Mouse (Mus musculus) intestine, embryonic 16.5 days (tissue): ENCODE measurements around the gene Pramef8. TPM values are rescaled to one million over a fixed set of nuclear protein-coding genes. Genes with fewer than 3 reads are reported as not detected.

Experiments used
- ATAC-seq: fragments of 200-750 bp; cut with Nextera tagmentation; 2 replicates; pipeline ENCODE4 v1.8.0; 2017; ENCODE audit warnings: moderate TSS enrichment, moderate library complexity
- H3K27ac ChIP-seq: fragments of 300-500 bp; sonication (generic); 2 replicates; pipeline ENCODE4 v1.5.1; 2014; ENCODE audit warnings: mild to moderate bottlenecking, low read length
- H3K27me3 ChIP-seq: fragments of 300-500 bp; sonication (generic); replicated peaks from 2 replicates; pipeline ENCODE4 v1.6.1; 2014; ENCODE audit warnings: low read length, control low read depth, mixed read lengths; ENCODE audit not compliant: control insufficient read depth, insufficient read depth
- H3K36me3 ChIP-seq: fragments of 300-500 bp; sonication (generic); 2 replicates; pipeline ENCODE4 v1.6.1; 2014; ENCODE audit warnings: low read length, control low read depth; ENCODE audit not compliant: control insufficient read depth, insufficient read depth
- H3K4me1 ChIP-seq: fragments of 300-500 bp; sonication (generic); 2 replicates; pipeline ENCODE4 v1.6.1; 2014; ENCODE audit warnings: low read length, control low read depth, mixed read lengths; ENCODE audit not compliant: control insufficient read depth, insufficient read depth
- H3K4me2 ChIP-seq: fragments of 300-500 bp; sonication (generic); 2 replicates; pipeline ENCODE4 v1.6.1; 2014; ENCODE audit warnings: low read depth, low read length, control low read depth
- H3K4me3 ChIP-seq: fragments of 300-500 bp; sonication (generic); 2 replicates; pipeline ENCODE4 v1.5.1; 2014; ENCODE audit warnings: mild to moderate bottlenecking, low read length
- H3K9ac ChIP-seq: fragments of 300-500 bp; sonication (generic); 2 replicates; pipeline ENCODE4 v1.6.1; 2014; ENCODE audit warnings: low read depth, low read length
- H3K9me3 ChIP-seq: fragments of 300-500 bp; sonication (generic); 2 replicates; pipeline ENCODE4 v1.6.1; 2016; ENCODE audit warnings: low read length, control low read depth; ENCODE audit not compliant: control insufficient read depth
- WGBS: fragments of 180-500 bp; shearing (Covaris S2); extraction: QIAGEN DNeasy Blood & Tissue Kit; methylation state at CpG from one replicate; pipeline ENCODE4 v1.1.7; 2014; 5-methylcytosine and 5-hydroxymethylcytosine counted together
- polyA plus RNA-seq: library from polyadenylated mRNA; unstranded; fragments of >200 nt; fragmentation: Nextera tagmentation; extraction: Ambion mirVana; gene quantifications from 2 replicates; pipeline ENCODE4 v1.2.1, GENCODE M21; 2015

Pramef8 gene
- polyA plus RNA-seq = 12.5 and 13.9 TPM in 2 replicates

DNA sequence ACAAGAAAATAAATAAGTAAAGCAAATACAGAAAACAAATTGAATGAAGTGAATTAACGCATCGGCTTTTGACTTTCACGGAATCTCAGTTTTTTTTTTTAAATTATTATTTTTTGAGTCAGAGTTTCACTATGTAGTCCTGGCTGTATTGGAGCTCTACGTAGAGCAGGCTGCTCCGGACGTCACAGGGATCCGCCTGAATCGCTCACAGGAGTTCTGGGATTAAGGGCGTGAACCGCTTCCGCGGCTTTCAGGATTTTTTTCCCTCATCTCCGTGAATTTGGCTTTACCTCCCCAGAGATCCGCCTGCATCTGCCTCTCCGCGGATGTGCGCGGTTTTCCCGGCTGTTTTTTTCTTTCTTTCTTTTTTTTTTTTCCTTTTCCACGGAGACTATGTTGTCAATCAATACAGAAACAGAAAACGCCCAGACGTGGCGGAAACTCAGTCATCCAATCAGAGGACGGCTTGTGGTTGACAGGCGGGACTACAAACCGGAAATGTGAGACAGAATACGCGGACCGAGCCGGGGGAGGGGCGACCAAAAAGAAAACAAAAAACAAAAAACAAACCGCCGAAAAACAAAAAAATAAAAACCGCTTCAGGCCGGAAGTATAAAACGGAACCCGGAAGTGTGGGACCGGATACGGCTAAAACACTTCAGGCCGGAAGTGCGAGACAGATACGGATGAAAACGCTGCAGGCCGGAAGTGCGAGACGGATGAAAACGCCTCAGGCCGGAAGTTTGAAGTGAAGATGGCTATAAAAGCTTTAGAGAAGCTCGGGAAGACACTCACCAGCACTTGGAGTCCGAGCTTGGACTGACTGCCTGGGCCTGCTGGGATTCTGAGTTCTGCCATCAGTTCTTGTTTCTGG, at the start of gene Pramef8:
Gene Pramef8 (plus strand): TSS at position 208 of the 874 bp plus-strand sequence.
- Histone ChIP-seq H3K4me1 (peaks cover 3% of the 10 kb centered on the region; the same call in 1 of the 2 replicates), H3K36me3 (peaks cover 14% of the 10 kb centered on the region), H3K4me2 (peak within 1 kb of the TSS; percentile 52), H3K9ac (peak within 1 kb of the TSS; percentile 57), H3K9me3 (no peaks in the 10 kb centered on the region), H3K27me3 (no peaks in the 10 kb centered on the region), H3K4me3 (peak within 1 kb of the TSS; percentile 60), H3K27ac (peak within 1 kb of the TSS; percentile 77)
- peak; percentile 98 for ATAC-seq
- under 1% methylated on average over 50 of the region's 50 CpGs for WGBS

DNA sequence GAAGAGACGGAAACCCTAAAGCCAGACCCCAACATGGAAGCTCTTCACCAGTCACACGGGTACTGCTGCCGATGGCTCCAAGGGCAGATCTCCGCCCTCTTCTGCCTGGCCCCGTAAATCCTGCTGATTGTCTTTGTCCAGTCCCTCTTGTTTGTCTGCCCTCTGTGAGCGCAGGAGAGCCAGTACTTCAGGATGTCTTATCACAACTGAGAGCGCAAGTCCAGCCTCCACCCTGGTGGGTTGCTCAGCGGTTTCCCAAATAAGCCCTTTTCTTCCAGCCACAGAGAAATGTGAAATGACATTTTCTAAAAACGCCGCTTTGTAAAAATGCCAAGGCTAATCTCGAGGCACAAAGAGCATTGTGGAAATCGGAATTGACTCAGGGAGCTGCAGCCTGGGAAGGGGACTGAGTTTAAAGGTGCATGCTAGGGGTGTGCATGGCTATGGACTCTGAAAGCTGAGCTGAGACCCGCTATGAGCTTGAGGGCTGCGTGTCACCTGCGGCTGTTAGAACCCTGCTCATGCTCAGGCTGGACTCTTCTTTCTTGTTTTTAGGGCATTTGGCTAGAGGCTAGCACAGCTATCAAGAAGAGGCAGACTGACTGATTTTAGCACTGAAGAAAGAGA, 45.7 kb upstream of the Pramef8 start:
- Histone ChIP-seq H3K4me3 (no peak overlapping the region), H3K9me3 (no peaks in the 10 kb centered on the region), H3K27me3 (no peaks in the 10 kb centered on the region), H3K4me1 (no peaks in the 10 kb centered on the region), H3K9ac (no peak overlapping the region), H3K36me3 (no peaks in the 10 kb centered on the region), H3K27ac (no peak overlapping the region), H3K4me2 (no peak overlapping the region)
- no peak for ATAC-seq
- 45% methylated on average over 15 of the region's 15 CpGs for WGBS

DNA sequence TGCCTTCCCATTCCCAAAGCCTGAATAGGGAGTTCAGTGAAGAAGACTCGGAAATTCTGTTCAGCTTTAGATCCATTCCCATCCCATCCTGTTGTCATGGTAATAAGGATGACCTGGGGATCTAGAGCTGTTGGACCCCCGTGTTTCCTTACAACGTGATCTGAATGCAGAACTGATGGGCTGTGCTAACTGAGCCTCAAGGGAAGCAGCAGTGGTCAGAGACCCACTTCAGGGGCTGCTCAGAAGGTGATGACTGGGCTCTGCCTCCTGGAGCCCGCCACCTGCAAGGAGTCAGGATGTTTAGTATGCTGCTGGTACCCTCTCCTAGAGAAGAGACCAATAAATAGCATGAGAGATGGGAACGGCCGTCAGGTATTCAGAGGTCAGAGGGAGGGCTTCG, 32.7 kb upstream of the Pramef8 start:
- WGBS = 44% methylated on average over 7 of the region's 7 CpGs
- H3K4me2 ChIP-seq = no peak overlapping the region
- H3K9ac ChIP-seq = peak overlapping the region; percentile 35; the same call in 1 of the 2 replicates
- H3K36me3 ChIP-seq = no peaks in the 10 kb centered on the region
- no peaks in the 10 kb centered on the region for H3K9me3 ChIP-seq
- H3K4me1 ChIP-seq = no peaks in the 10 kb centered on the region
- H3K27ac ChIP-seq = no peak overlapping the region
- H3K27me3 ChIP-seq = 0 out of 2 replicates have a peak, but pooled peaks cover 2% of the 10 kb centered on the region
- no peak overlapping the region for H3K4me3 ChIP-seq
- ATAC-seq = no peak

DNA sequence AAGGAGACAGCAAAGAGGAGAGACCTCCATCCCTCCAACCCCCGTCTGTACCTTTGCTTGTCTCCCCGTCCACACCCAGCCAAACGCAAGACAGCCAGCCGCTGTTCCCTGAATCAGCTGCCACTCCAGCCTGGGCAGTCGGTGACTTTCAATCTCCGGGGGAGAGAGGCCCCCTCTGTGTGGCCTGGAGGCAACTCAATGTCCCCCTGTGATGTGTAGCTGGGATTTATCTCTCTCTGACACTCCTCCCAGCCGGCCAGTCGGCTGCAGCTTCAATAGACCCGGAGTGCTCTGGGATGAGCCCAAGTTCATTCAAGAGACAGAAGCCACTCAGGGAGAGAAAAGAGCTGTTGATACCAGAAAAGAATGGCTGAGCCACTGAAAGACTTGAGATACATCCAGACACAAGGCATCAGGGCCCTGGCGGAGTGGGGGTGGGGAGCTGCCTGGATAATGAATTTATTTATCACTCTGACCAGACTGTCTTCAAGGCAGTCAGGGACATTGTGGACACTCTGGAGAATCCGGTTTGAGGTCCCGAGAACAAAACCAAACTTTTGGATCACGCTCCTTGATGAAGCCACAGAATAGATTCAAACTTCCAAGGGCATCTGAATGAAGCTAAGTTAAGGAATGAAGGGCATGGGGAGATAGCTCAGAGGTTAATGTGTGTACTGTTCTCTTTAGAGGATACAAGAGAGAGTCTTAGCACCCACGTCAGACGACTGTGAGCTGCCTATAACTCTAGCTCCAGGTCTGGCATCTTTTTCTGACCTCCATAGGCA, 32.1 kb upstream of the Pramef8 start:
- 0 out of 2 replicates have a peak, but pooled peaks have one; percentile 26 for ATAC-seq
- 21% methylated on average over 15 of the region's 15 CpGs for WGBS
- Histone ChIP-seq H3K4me1 (no peaks in the 10 kb centered on the region), H3K27ac (no peak overlapping the region), H3K27me3 (0 out of 2 replicates have a peak, but pooled peaks cover 2% of the 10 kb centered on the region), H3K36me3 (no peaks in the 10 kb centered on the region), H3K9ac (peak overlapping the region; percentile 35; the same call in 1 of the 2 replicates), H3K4me3 (no peak overlapping the region), H3K9me3 (no peaks in the 10 kb centered on the region), H3K4me2 (no peak overlapping the region)

DNA sequence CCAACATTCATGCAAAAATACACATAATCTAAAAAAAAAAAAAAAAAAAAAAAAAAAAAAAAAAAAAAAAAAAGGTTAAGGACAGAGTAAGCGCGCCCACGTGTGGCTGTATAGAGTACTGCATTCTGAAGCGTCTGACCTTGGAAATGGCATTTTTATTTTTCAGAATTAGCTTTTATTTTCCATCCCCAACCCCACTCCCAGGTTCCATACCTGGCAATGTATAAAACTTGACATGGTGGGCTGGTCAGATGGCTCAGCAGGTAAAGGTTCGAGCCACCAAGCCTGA, 31.6 kb upstream of the Pramef8 start:
- Histone ChIP-seq H3K4me1 (no peaks in the 10 kb centered on the region), H3K27me3 (0 out of 2 replicates have a peak, but pooled peaks cover 2% of the 10 kb centered on the region), H3K9ac (no peak overlapping the region), H3K4me3 (no peak overlapping the region), H3K9me3 (no peaks in the 10 kb centered on the region), H3K4me2 (no peak overlapping the region), H3K27ac (no peak overlapping the region), H3K36me3 (no peaks in the 10 kb centered on the region)
- 2% methylated on average over 5 of the region's 5 CpGs for WGBS
- ATAC-seq = no peak

DNA sequence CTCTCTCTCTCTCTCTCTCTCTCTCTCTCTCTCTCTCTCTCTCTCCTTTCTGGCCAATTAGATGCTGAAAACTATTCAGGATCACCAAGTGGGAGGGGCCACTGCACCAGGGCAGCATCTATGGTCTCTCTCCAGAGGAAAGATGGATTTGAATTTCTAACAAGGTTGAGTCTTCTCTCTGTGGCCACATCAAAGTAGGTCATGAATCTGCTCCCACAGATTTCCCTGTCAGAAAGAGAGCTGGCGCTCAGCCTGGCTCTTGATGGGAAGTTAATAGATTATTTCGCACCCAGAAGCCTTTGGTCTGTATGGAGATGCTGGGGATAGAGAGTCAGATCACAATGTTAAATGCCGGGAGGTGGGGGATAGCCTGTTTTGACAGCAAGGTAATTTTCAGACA, 30.1 kb upstream of the Pramef8 start:
- WGBS = 76% methylated on average over 3 of the region's 3 CpGs
- Histone ChIP-seq H3K9me3 (no peaks in the 10 kb centered on the region), H3K9ac (no peak overlapping the region), H3K4me2 (no peak overlapping the region), H3K4me3 (no peak overlapping the region), H3K36me3 (no peaks in the 10 kb centered on the region), H3K4me1 (no peaks in the 10 kb centered on the region), H3K27ac (no peak overlapping the region), H3K27me3 (0 out of 2 replicates have a peak, but pooled peaks cover 2% of the 10 kb centered on the region)
- ATAC-seq = no peak

DNA sequence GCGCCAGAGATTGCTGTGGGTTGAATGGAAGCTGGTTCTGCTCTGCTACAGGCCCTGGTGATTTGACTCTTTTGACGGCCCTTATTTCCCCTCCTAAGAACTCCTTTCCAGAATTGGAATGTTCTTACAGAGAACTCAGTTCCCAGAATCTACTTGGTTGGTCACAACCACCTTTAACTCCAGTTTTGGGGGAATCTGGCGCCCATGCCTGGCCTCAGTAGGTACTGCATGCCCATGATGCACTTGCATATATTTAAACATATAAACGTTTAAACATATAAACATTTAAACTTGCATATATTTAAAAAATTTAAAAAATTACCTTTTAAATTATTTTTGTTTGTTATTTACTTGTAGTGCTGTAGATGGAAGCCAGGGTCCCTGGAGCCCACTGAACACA, 28.6 kb upstream of the Pramef8 start:
- H3K27me3 ChIP-seq = 0 out of 2 replicates have a peak, but pooled peaks cover 2% of the 10 kb centered on the region
- H3K4me1 ChIP-seq = no peaks in the 10 kb centered on the region
- no peaks in the 10 kb centered on the region for H3K36me3 ChIP-seq
- ATAC-seq = no peak
- H3K4me2 ChIP-seq = no peak overlapping the region
- H3K27ac ChIP-seq = no peak overlapping the region
- H3K9me3 ChIP-seq = no peaks in the 10 kb centered on the region
- no peak overlapping the region for H3K9ac ChIP-seq
- WGBS = 46% methylated on average over 4 of the region's 4 CpGs
- no peak overlapping the region for H3K4me3 ChIP-seq

DNA sequence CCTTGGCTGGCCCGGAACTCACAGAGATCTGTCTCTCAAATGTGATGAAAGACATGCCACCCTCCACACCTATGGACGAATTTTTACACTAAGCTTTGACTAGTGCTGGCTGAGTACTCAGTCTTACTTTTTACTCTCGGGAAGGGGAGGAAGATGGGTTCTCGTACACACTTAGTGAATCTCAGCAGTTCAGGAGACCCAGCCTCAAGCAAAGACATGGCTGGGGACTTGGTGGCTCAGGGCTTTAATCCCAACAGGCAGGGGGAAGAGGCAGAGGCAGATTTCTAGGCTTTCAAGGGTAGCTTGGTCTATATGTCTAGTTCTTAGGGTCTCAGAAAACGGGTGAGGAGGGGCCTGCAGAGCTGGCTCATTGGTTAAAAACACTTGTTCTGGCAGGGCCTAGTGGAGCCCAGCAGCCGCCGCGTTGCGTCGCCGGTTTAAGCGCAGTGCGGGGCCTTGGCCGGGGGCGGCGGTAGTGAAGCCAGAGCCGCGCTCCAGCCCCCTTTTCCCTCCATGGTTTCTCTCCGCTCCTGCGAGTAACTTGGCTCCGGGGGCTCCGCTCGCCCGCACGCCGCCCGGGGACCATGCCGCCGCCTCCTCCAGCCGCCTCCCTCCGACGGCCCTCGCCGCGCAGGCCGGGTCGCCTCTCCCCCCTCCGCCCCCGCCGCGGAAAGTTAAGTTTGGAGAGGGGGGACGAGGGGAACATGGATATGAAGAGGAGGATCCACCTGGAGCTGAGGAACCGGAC, 23.1 kb upstream of the Pramef8 start:
- 9% methylated on average over 39 of the region's 43 CpGs for WGBS
- peak; percentile 91 for ATAC-seq
- no peaks in the 10 kb centered on the region for H3K27me3 ChIP-seq
- peak overlapping the region; percentile 45 for H3K4me3 ChIP-seq
- H3K9me3 ChIP-seq = no peaks in the 10 kb centered on the region; the same call in 1 of the 2 replicates
- H3K4me1 ChIP-seq = no peaks in the 10 kb centered on the region
- H3K27ac ChIP-seq = no peak overlapping the region
- H3K4me2 ChIP-seq = peak overlapping the region; percentile 57
- H3K9ac ChIP-seq = peak overlapping the region; percentile 67
- H3K36me3 ChIP-seq = no peaks in the 10 kb centered on the region
